Mouse (Mus musculus): ENCODE measurements around the gene Ulk2.
"Not testable (repeated sequence)": the region's sequence is repeated elsewhere in the genome, so short reads cannot be mapped to it uniquely, and the experiment has no call there.

Ulk2 gene

DNA sequence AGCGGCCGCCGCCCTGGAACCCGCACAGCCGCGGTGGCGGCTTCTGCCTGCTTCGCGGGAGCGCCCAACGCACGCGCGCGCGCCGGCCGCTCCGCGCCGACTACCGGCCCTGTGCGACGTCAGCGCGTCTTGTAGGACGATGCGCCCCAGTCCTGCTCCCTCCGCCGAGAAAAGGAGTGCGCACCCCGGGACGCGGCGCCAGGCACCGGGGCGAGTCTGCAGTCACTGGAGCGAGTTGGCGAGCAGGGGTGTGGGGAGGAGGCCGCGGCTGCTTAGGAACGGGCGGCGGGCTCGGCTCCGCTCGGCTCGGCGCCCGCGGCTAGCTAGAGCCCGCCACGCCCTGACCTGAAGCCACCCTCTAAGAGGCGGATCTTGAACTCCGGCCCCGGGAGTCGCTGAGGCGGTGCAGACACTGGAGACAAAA lies at the start of gene Ulk2:
Gene Ulk2 (minus strand): TSS at position 86 of the 424 bp plus-strand sequence.
- peak; percentile 76 to 81 for DNase-seq (ENCODE audit: low read depth in 2 of 2, low spot score in 2 of 2)

DNA sequence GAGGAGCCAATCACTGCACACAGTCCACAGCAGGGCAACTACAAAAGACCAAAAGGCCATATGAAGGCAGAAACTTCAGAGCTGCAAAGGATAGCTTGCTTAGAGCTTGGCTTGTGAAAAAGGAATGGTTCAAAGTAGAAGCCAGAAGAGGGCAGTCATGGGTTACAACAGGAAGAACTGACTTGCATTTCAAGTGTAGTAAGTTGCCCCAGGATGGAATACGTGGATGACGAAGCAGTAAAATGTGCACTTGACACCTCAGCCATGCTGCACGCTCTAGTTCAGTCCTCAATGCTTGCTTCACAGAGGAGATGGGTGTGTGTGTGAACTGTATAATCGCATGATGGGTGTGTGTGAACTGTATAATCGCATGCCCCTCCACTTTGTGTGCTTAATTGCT lies 27.3 kb upstream of the Ulk2 start:
- DNase-seq (ENCODE audit: low read depth in 2 of 2, low spot score in 2 of 2): no peak

- no peak for DNase-seq (ENCODE audit: low read depth in 2 of 2, low spot score in 2 of 2)
These were observed 25.0 kb upstream of the Ulk2 start for GRCm38 (mm10) chr11:61879921-61880320.

DNA sequence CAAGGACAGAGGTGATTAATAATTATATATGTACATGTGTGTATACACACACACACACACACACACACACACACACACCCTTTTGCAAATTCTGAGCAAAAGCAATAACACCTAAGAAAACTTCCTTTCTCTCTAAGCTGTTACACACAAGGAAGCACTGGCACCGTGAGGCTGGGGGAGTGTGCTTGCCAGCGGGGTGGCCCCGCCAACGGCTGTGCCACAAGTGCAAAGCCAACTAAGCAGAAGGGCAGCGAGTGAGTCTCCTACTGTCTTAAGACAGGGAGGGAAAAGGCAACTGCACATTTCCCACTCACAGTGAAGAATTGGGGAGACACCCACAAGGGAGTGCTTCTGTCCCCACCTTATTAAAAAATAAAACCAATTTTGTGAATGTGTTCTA lies 17.0 kb upstream of the Ulk2 start:
- no peak for DNase-seq (ENCODE audit: low read depth in 2 of 2, low spot score in 2 of 2)

DNA sequence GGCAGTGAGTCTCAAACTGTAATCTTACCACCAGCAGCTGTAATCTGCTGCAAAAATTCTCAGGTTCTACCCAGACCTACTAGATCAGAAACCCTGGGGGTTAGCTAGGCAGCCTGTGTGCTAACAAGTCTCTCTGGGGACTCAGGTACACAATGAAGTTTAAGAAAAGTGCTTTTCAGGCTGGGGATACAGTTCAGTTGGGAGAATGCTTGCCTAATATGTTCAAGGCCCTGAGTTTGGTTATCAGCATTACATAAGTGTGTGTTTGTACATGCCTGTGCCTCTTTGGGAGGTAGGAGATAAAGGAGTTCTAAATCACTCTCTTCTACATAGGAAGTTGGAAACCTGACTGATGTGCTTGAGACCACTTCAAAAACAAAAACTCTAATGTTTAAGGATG lies 12.0 kb upstream of the Ulk2 start:
- no peak for DNase-seq (ENCODE audit: low read depth in 2 of 2, low spot score in 2 of 2)

GRCm38 (mm10) chr11:61861781-61862547 lies 7.1 kb upstream of the Ulk2 start:
- DNase-seq (ENCODE audit: low read depth in 2 of 2, low spot score in 2 of 2): no peak

GRCm38 (mm10) chr11:61859316-61859715 lies 4.4 kb upstream of the Ulk2 start:
- DNase-seq (ENCODE audit: low read depth in 2 of 2, low spot score in 2 of 2): no peak

DNA sequence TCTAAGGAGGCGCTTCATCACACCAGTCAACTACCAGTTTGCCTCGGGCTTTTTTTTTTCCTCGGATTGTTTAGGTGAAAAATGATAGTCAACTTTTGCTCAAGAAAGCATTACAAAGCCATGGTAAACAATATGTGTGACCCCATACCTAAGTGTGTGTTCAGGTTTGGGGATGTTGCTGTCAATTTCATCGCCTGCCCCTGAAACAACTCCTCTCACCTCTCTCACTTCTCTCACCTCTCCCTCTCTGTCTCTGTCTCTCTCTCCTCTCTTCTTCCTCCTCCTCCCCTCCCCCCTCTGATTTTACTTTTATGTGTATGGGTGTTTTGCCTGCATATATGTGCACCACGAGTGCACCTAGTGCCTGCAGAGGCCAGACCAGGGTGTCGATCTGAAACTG lies 666 bp upstream of the Ulk2 start:
- no peak for DNase-seq (ENCODE audit: low read depth in 2 of 2, low spot score in 2 of 2)

- peak; percentile 73 to 76 for DNase-seq (ENCODE audit: low read depth in 2 of 2, low spot score in 2 of 2)
These were observed 474 bp downstream of the Ulk2 start for GRCm38 (mm10) chr11:61854211-61854987.

- no peak for DNase-seq (ENCODE audit: low read depth in 2 of 2, low spot score in 2 of 2)
These were observed 1.2 kb downstream of the Ulk2 start for GRCm38 (mm10) chr11:61853659-61854058.

- DNase-seq (ENCODE audit: low read depth in 2 of 2, low spot score in 2 of 2): no peak
These were observed 2.0 kb downstream of the Ulk2 start for GRCm38 (mm10) chr11:61852916-61853315.

GRCm38 (mm10) chr11:61851195-61851594 lies 3.7 kb downstream of the Ulk2 start:
- no peak for DNase-seq (ENCODE audit: low read depth in 2 of 2, low spot score in 2 of 2)

GRCm38 (mm10) chr11:61840663-61841062 lies 14.2 kb downstream of the Ulk2 start:
- not testable (repeated sequence) for DNase-seq (ENCODE audit: low read depth in 2 of 2, low spot score in 2 of 2)

GRCm38 (mm10) chr11:61839940-61840339 lies 14.9 kb downstream of the Ulk2 start:
- no peak for DNase-seq (ENCODE audit: low read depth in 2 of 2, low spot score in 2 of 2)

DNA sequence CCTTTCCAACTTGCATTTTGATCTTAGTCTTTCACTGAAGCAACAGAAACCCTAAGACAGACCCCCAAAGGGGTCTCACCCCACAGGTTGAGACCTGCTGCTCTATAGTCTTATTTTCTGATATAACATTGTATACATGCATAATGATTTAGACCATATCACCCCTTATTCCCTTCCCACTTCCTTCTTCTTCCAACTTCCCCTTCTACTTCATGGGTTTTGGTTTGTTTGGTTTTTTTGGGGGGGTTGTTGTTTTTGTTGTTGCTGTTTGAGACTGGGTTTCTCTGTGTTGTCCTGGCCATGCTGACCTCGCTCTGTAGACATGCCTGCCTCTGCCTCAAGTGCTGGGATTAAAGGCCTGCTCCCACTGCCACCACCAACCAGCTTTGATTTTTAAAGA lies 15.7 kb downstream of the Ulk2 start:
- DNase-seq (ENCODE audit: low read depth in 2 of 2, low spot score in 2 of 2): no peak

GRCm38 (mm10) chr11:61809793-61810192 lies 45.1 kb downstream of the Ulk2 start:
- no peak for DNase-seq (ENCODE audit: low read depth in 2 of 2, low spot score in 2 of 2)

GRCm38 (mm10) chr11:61808551-61809117 lies 46.2 kb downstream of the Ulk2 start:
- DNase-seq (ENCODE audit: low read depth in 2 of 2, low spot score in 2 of 2): no peak

DNA sequence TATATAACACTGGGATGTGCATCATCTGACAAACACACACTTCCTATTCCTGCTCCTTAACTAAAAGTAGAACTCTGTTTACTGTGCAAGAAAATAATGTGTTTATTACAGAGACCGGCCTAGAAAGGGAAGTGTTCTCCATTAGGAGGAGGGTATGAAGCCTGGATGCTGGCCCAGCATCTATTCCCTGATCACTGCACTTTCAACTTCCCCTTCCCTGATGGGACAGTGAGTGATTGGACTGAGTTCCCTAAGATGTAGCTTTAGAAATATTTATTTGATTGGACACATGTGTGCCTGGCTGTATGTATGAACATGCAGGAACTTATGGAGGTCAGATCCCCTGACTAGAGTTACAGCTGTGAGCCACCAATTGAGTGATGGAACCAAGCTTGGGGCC lies 61.4 kb downstream of the Ulk2 start:
- no peak for DNase-seq (ENCODE audit: low read depth in 2 of 2, low spot score in 2 of 2)

DNA sequence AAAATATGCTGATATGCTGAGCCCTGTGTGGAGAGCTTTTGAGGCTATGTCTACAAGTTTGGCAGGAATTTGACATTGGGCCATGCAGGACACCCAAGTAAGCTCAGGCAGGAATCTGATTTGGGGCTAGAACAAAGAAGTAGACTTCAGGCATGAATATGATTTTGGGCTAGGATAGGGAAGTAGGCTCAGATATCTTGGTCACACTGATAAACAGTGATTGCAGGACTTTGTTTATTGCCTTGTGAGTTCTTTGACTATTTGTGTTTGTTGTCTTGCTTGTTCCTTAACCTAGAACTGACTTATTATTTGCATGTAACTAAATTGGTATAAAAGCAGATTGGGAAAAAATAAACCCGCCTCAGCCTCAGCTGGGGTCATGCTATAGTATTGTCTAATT lies 66.3 kb downstream of the Ulk2 start:
- DNase-seq (ENCODE audit: low read depth in 2 of 2, low spot score in 2 of 2): no peak

GRCm38 (mm10) chr11:61782526-61782925 lies 72.3 kb downstream of the Ulk2 start:
- DNase-seq (ENCODE audit: low read depth in 2 of 2, low spot score in 2 of 2): not testable (repeated sequence)

DNA sequence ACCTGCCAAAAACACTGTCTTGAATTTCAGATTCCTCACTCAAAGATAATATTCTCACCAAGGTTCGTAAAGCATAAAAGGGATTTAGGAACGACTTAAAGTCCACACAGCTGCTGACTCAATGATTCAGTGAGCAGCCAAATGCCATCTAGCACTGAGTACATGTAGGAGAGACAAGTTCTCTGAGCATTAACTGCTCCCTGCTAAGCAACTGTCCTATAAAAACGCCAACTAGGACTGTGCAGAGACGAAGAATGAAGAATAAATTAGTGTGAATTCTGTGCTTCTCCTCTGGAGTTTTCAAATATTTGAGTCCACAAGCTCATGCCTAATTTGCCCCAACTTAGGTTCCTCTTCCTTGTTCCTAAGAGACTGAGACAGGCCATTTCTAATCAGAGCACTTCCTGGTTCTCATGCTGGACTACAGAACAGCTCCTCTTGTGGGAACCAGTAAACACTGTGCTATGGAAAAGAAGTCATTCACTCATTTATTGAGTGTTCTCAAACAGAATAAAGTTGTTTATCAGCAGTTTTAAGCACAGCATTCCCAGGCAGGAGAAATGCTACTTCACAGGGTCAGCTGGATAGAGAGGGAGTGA lies 80.2 kb downstream of the Ulk2 start:
- DNase-seq (ENCODE audit: low read depth in 2 of 2, low spot score in 2 of 2): no peak

Measured in CD8-positive naive resting alpha-beta T cell, adult 2 months (primary cell).